8 mouse cellular contexts compared by ENCODE assay signal in genomic region chr12:117772638-117773037, GRCm38 (mm10). TPM values are rescaled to one million over a fixed set of nuclear protein-coding genes. Genes with fewer than 3 reads are reported as not detected.
DNase-seq lines count a peak whose midpoint lies in the region; ATAC-seq and TF ChIP-seq lines count a peak whose summit lies in the region.

No protein-coding gene starts in this region.

- ATAC-seq in forebrain, embryonic 14.5 days: peak; percentile 68
- ATAC-seq in midbrain, embryonic 13.5 days: peak; percentile 71

- H3K79me2 ChIP-seq in heart, adult 2 months (replicated peaks; ENCODE audit: control insufficient read depth, insufficient read depth, low read length): no peaks in the 10 kb centered on the region

- no peak for TF ChIP-seq POLR2A in heart, adult 2 months (IDR thresholded peaks at IDR 0.05; ENCODE audit: insufficient read depth, low read depth, low read length)
- no peak for TF ChIP-seq POLR2A in bone marrow macrophage, adult 2 months (IDR thresholded peaks at IDR 0.05; ENCODE audit: borderline replicate concordance, low read depth, low read length)

- H3K36me3 ChIP-seq in heart, adult 2 months (ENCODE audit: control insufficient read depth, insufficient read depth, low read length): no peaks in the 10 kb centered on the region
- no peaks in the 10 kb centered on the region for H3K36me3 ChIP-seq in forebrain, embryonic 14.5 days (ENCODE audit: control insufficient read depth, insufficient read depth, low read length)
- no peaks in the 10 kb centered on the region for H3K36me3 ChIP-seq in midbrain, embryonic 13.5 days

- intact Hi-C loops in heart, adult 2 months (cut with DNase I): loop anchor here (2.0 kb wide), 1 partner anchor 80 kb away; no protein-coding TSS in a partner anchor
- intact Hi-C loops in left cerebral cortex, postnatal 10 days (cut with DNase I): loop anchor here (10.0 kb wide), 1 partner anchor 82 kb away; no protein-coding TSS in a partner anchor

- H3K9me3 ChIP-seq in forebrain, embryonic 14.5 days (replicated peaks; ENCODE audit: control insufficient read depth, low read length): no peaks in the 10 kb centered on the region
- no peaks in the 10 kb centered on the region for H3K9me3 ChIP-seq in midbrain, embryonic 13.5 days

- peak in 1 of 2 experiments; percentile 59 for DNase-seq in heart, adult 2 months
- no peak for DNase-seq in heart, adult 8-10 months (ENCODE audit: low spot score)
- peak; percentile 83 for DNase-seq in forebrain, embryonic 14.5 days (ENCODE audit: low spot score)
- peak; percentile 81 for DNase-seq in hindlimb bud, embryonic 11.5 days (ENCODE audit: extremely low spot score, low read depth, low spot score)
- peak; percentile 51 to 69 for DNase-seq in left cerebral cortex, postnatal 10 days (ENCODE audit: extremely low spot score in 1 of 2, low spot score in 2 of 2)
- peak; percentile 10 to 28 for DNase-seq in spleen, postnatal 14 days (ENCODE audit: low spot score in 2 of 2)

- no peak overlapping the region for H3K27ac ChIP-seq in heart, adult 2 months
- no peak overlapping the region for H3K27ac ChIP-seq in bone marrow macrophage, adult 2 months (ENCODE audit: insufficient read depth, low read depth, low read length)
- H3K27ac ChIP-seq in forebrain, embryonic 14.5 days (ENCODE audit: low read depth, low read length): no peak overlapping the region
- no peak overlapping the region for H3K27ac ChIP-seq in midbrain, embryonic 13.5 days

- no peaks in the 10 kb centered on the region for H3K27me3 ChIP-seq in heart, adult 2 months (ENCODE audit: control insufficient read depth, insufficient read depth, low read length)
- no peaks in the 10 kb centered on the region for H3K27me3 ChIP-seq in forebrain, embryonic 14.5 days (replicated peaks; ENCODE audit: control insufficient read depth, insufficient read depth, low read length)
- peaks cover 12% of the 10 kb centered on the region; the same call in 1 of the 2 replicates for H3K27me3 ChIP-seq in midbrain, embryonic 13.5 days

- no peak for TF ChIP-seq EP300 in heart, adult 2 months (IDR thresholded peaks at IDR 0.05; ENCODE audit: insufficient read depth, low read depth, low read length)

- WGBS in heart, adult 2 months: 6% methylated on average over 2 of the region's 2 CpGs
- WGBS in forebrain, embryonic 14.5 days: 0% methylated on average over 2 of the region's 2 CpGs
- 2% methylated on average over 2 of the region's 2 CpGs for WGBS in midbrain, embryonic 13.5 days

- no peaks in the 10 kb centered on the region for H3K4me1 ChIP-seq in heart, adult 2 months (ENCODE audit: control insufficient read depth, insufficient read depth, low read length)
- no peaks in the 10 kb centered on the region for H3K4me1 ChIP-seq in bone marrow macrophage, adult 2 months (ENCODE audit: control insufficient read depth, insufficient read depth, low read length)
- H3K4me1 ChIP-seq in forebrain, embryonic 14.5 days (ENCODE audit: control insufficient read depth, insufficient read depth, low read length): no peaks in the 10 kb centered on the region
- no peaks in the 10 kb centered on the region for H3K4me1 ChIP-seq in midbrain, embryonic 13.5 days (replicated peaks)

- H3K9ac ChIP-seq in heart, adult 2 months (ENCODE audit: low read depth, low read length): no peak overlapping the region
- H3K9ac ChIP-seq in forebrain, embryonic 14.5 days (ENCODE audit: low read length): no peak overlapping the region
- H3K9ac ChIP-seq in midbrain, embryonic 13.5 days (replicated peaks): no peak overlapping the region

- no peak overlapping the region for H3K4me2 ChIP-seq in forebrain, embryonic 14.5 days (ENCODE audit: low read length)
- H3K4me2 ChIP-seq in midbrain, embryonic 13.5 days (replicated peaks): no peak overlapping the region

- TF ChIP-seq CTCF in heart, adult 2 months (IDR thresholded peaks at IDR 0.05): peak; percentile 79
- peak; percentile 42 for TF ChIP-seq CTCF in bone marrow macrophage, adult 2 months (IDR thresholded peaks at IDR 0.05; ENCODE audit: low read depth, low read length)

- no peak overlapping the region for H3K4me3 ChIP-seq in heart, adult 2 months
- H3K4me3 ChIP-seq in bone marrow macrophage, adult 2 months (ENCODE audit: insufficient read depth, low read length): no peak overlapping the region
- H3K4me3 ChIP-seq in forebrain, embryonic 14.5 days (ENCODE audit: low read depth, low read length): no peak overlapping the region
- H3K4me3 ChIP-seq in midbrain, embryonic 13.5 days (replicated peaks): no peak overlapping the region

RNA-seq across cellular contexts. Expression of gene Cdca7l, which starts 31.5 kb away (rescaled TPM):
- under 1 TPM; 0.16 to 0.23 TPM for total RNA-seq in heart, adult 2 months (2021)
- polyA plus RNA-seq in heart, adult 2 months (2012; rRNA removed): 0.10 and 0.26 TPM in 2 replicates
- total RNA-seq in heart, adult 8-10 months (2022): under 1 TPM in 3 of 4 experiments, not detected in 1; 0.25 to 0.43 (median 0.35) TPM
- polyA plus RNA-seq in bone marrow macrophage, adult 2 months (2012; ENCODE audit: insufficient read depth, insufficient read length, missing spikeins): 5.8 and 8.7 TPM in 2 replicates
- 11.1 and 12.6 TPM in 2 replicates for polyA plus RNA-seq in forebrain, embryonic 14.5 days (2014; fragmentation: Nextera tagmentation; extraction: Ambion mirVana)
- total RNA-seq in left cerebral cortex, postnatal 10 days (2021): 1 to 10 TPM; 1.0 to 1.9 TPM
- polyA plus RNA-seq in midbrain, embryonic 13.5 days (2015; fragmentation: Nextera tagmentation; extraction: Ambion mirVana): 8.6 and 9.7 TPM in 2 replicates
